Mouse (Mus musculus): ENCODE measurements around the gene 2610001J05Rik. TPM values are rescaled to one million over a fixed set of nuclear protein-coding genes. Genes with fewer than 3 reads are reported as not detected.

2610001J05Rik gene
- polyA plus RNA-seq, 1 experiment from 2014 or later: 101 TPM

- Histone ChIP-seq H3K36me3 (ENCODE audit: control insufficient read depth, insufficient read depth) (no peaks in the 10 kb centered on the region), H3K4me1 (replicated peaks; ENCODE audit: control insufficient read depth, insufficient read depth, low read length) (peaks cover 15% of the 10 kb centered on the region), H3K27me3 (replicated peaks; ENCODE audit: control insufficient read depth, insufficient read depth, low read length) (no peaks in the 10 kb centered on the region), H3K4me3 (replicated peaks; ENCODE audit: low read length) (peak overlapping the region; percentile 79), H3K9ac (replicated peaks; ENCODE audit: low read depth, low read length) (peak overlapping the region; percentile 99), H3K4me2 (ENCODE audit: low read length) (peak overlapping the region; percentile 88), H3K9me3 (ENCODE audit: control insufficient read depth, low read length) (no peaks in the 10 kb centered on the region), H3K27ac (ENCODE audit: low read length) (peak overlapping the region; percentile 100)
- WGBS: 0% methylated on average over 19 of the region's 19 CpGs
- peak; percentile 24 for ATAC-seq
These were observed 33.2 kb downstream of the 2610001J05Rik start for GRCm38 (mm10) chr6:13837916-13838676.

GRCm38 (mm10) chr6:13836967-13837570 lies 34.2 kb downstream of the 2610001J05Rik start:
- H3K4me1 ChIP-seq (replicated peaks; ENCODE audit: control insufficient read depth, insufficient read depth, low read length): peaks cover 20% of the 10 kb centered on the region
- H3K27ac ChIP-seq (ENCODE audit: low read length): peak overlapping the region; percentile 100
- ATAC-seq: no peak
- no peaks in the 10 kb centered on the region for H3K36me3 ChIP-seq (ENCODE audit: control insufficient read depth, insufficient read depth)
- no peaks in the 10 kb centered on the region for H3K9me3 ChIP-seq (ENCODE audit: control insufficient read depth, low read length)
- no peaks in the 10 kb centered on the region for H3K27me3 ChIP-seq (replicated peaks; ENCODE audit: control insufficient read depth, insufficient read depth, low read length)
- peak overlapping the region; percentile 79 for H3K4me3 ChIP-seq (replicated peaks; ENCODE audit: low read length)
- H3K4me2 ChIP-seq (ENCODE audit: low read length): peak overlapping the region; percentile 88
- H3K9ac ChIP-seq (replicated peaks; ENCODE audit: low read depth, low read length): peak overlapping the region; percentile 99
- WGBS: 66% methylated on average over 3 of the region's 3 CpGs

- no peaks in the 10 kb centered on the region for H3K9me3 ChIP-seq (ENCODE audit: control insufficient read depth, low read length)
- peak overlapping the region; percentile 88 for H3K4me2 ChIP-seq (ENCODE audit: low read length)
- 37% methylated on average over 17 of the region's 17 CpGs for WGBS
- peak; percentile 18 for ATAC-seq
- H3K4me3 ChIP-seq (replicated peaks; ENCODE audit: low read length): peak overlapping the region; percentile 79
- H3K27me3 ChIP-seq (replicated peaks; ENCODE audit: control insufficient read depth, insufficient read depth, low read length): no peaks in the 10 kb centered on the region
- peak overlapping the region; percentile 100 for H3K27ac ChIP-seq (ENCODE audit: low read length)
- no peaks in the 10 kb centered on the region for H3K36me3 ChIP-seq (ENCODE audit: control insufficient read depth, insufficient read depth)
- H3K4me1 ChIP-seq (replicated peaks; ENCODE audit: control insufficient read depth, insufficient read depth, low read length): peaks cover 21% of the 10 kb centered on the region
- peak overlapping the region; percentile 99 for H3K9ac ChIP-seq (replicated peaks; ENCODE audit: low read depth, low read length)
These were observed 35.3 kb downstream of the 2610001J05Rik start for GRCm38 (mm10) chr6:13835720-13836665.

GRCm38 (mm10) chr6:13832770-13833169 lies 38.5 kb downstream of the 2610001J05Rik start:
- no peak for ATAC-seq
- Histone ChIP-seq H3K36me3 (ENCODE audit: control insufficient read depth, insufficient read depth) (no peaks in the 10 kb centered on the region), H3K27ac (ENCODE audit: low read length) (no peak overlapping the region), H3K27me3 (replicated peaks; ENCODE audit: control insufficient read depth, insufficient read depth, low read length) (no peaks in the 10 kb centered on the region), H3K9ac (replicated peaks; ENCODE audit: low read depth, low read length) (no peak overlapping the region), H3K4me1 (replicated peaks; ENCODE audit: control insufficient read depth, insufficient read depth, low read length) (peaks cover 30% of the 10 kb centered on the region), H3K9me3 (ENCODE audit: control insufficient read depth, low read length) (no peaks in the 10 kb centered on the region), H3K4me2 (ENCODE audit: low read length) (peak overlapping the region; percentile 30), H3K4me3 (replicated peaks; ENCODE audit: low read length) (no peak overlapping the region)
- 42% methylated on average over 2 of the region's 2 CpGs for WGBS

- Histone ChIP-seq H3K27ac (ENCODE audit: low read length) (no peak overlapping the region), H3K9me3 (ENCODE audit: control insufficient read depth, low read length) (no peaks in the 10 kb centered on the region), H3K9ac (replicated peaks; ENCODE audit: low read depth, low read length) (no peak overlapping the region), H3K4me1 (replicated peaks; ENCODE audit: control insufficient read depth, insufficient read depth, low read length) (peaks cover 20% of the 10 kb centered on the region), H3K4me2 (ENCODE audit: low read length) (no peak overlapping the region), H3K36me3 (ENCODE audit: control insufficient read depth, insufficient read depth) (peaks cover 2% of the 10 kb centered on the region; the same call in 1 of the 2 replicates), H3K4me3 (replicated peaks; ENCODE audit: low read length) (no peak overlapping the region), H3K27me3 (replicated peaks; ENCODE audit: control insufficient read depth, insufficient read depth, low read length) (no peaks in the 10 kb centered on the region)
- 88% methylated on average over 1 of the region's 1 CpGs for WGBS
- ATAC-seq: no peak
These were observed 42.4 kb downstream of the 2610001J05Rik start for GRCm38 (mm10) chr6:13828877-13829276.

Other genes starting within 250 kb of the 2610001J05Rik start
- gene Bmt2, start 193.6 kb downstream of the 2610001J05Rik start, polyA plus RNA-seq (2015; fragmentation: Nextera tagmentation; extraction: Ambion mirVana): 30.8 and 33.0 TPM in 2 replicates
- 155 and 162 TPM in 2 replicates for gene Gpr85, start 31.6 kb downstream of the 2610001J05Rik start, polyA plus RNA-seq (2015; fragmentation: Nextera tagmentation; extraction: Ambion mirVana)

Data from forebrain, embryonic 16.5 days (tissue).